Mouse (Mus musculus): ENCODE data around the gene Zfp383. TPM values are rescaled to one million over a fixed set of nuclear protein-coding genes. Genes with fewer than 3 reads are reported as not detected.
"Not testable (repeated sequence)": the region's sequence is repeated elsewhere in the genome, so short reads cannot be mapped to it uniquely, and the experiment has no call there.

Gene Zfp383
- not detected in 2 replicates for polyA plus RNA-seq (2012)

DNA sequence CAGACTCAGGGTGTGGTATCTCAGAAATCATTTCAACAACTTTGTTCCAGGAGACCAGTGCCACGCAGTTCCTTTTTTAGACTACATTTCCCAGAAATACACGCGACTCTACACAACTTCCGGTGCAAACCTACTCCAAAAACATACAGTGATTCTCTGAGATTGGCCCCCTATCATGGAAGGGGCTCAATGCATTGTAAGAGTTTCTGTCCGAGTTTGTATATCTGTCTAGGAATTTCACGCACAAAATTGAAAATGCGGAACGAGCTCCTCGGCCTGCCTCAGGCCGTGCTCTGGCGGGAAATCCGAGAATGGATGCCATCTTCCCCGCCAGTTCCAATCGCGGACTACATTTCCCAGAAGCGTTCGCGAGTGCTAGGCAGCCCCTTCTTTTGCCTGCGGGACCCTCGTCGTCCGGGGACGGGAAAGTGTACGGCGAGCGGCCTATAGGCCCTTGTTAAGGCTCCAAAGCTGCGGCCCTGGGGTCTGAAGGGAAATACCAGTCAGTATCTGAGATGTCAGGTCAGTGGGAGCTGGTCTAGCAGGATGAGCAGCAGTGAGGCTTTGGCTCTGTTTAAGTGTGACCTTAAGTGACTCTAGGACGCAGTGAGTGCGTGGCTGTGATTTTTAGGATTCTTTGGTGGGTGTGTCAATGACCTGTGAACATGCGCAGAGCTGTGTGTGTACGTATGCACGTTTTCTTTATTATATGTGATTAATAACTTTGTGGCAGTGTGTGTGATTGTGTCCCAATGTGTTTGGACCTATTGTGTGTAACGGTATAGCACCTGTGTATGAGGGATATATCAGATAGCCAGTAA lies at the start of gene Zfp383:
Gene Zfp383 (plus strand): TSS at position 94 of the 821 bp plus-strand sequence.
- peaks cover 9% of the 10 kb centered on the region for H3K36me3 ChIP-seq (ENCODE audit: control insufficient read depth)
- H3K27me3 ChIP-seq (ENCODE audit: control insufficient read depth), result no peaks in the 10 kb centered on the region
- H3K4me1 ChIP-seq (ENCODE audit: control insufficient read depth), result peaks cover 16% of the 10 kb centered on the region
- TF ChIP-seq TAL1 (IDR thresholded peaks at IDR 0.05; ENCODE audit: low read length), result no peak
- no peak for TF ChIP-seq GATA1 (IDR thresholded peaks at IDR 0.05; ENCODE audit: low read length)
- no peaks in the 10 kb centered on the region for H3K9me3 ChIP-seq (ENCODE audit: control insufficient read depth, low read length)
- peak within 1 kb of the TSS; percentile 72 for H3K4me3 ChIP-seq (replicated peaks)

- no peaks in the 10 kb centered on the region for H3K9me3 ChIP-seq (ENCODE audit: control insufficient read depth, low read length)
- H3K27me3 ChIP-seq (ENCODE audit: control insufficient read depth), result no peaks in the 10 kb centered on the region
- no peak for TF ChIP-seq TAL1 (IDR thresholded peaks at IDR 0.05; ENCODE audit: low read length)
- no peak for TF ChIP-seq GATA1 (IDR thresholded peaks at IDR 0.05; ENCODE audit: low read length)
Measured at GRCm38 (mm10) chr7:29859532-29860517, 48.2 kb upstream of the Zfp383 start, which contains the start of gene Zfp420. Gene Zfp420, plus strand, starts transcription at chr7:29859979.

GRCm38 (mm10) chr7:29861660-29862059 lies 46.4 kb upstream of the Zfp383 start:
- Histone ChIP-seq H3K27me3 (ENCODE audit: control insufficient read depth) (no peaks in the 10 kb centered on the region), H3K9me3 (ENCODE audit: control insufficient read depth, low read length) (no peaks in the 10 kb centered on the region), H3K36me3 (ENCODE audit: control insufficient read depth) (no peaks in the 10 kb centered on the region), H3K4me1 (ENCODE audit: control insufficient read depth) (peaks cover 10% of the 10 kb centered on the region), H3K4me3 (replicated peaks) (no peak overlapping the region)
- no peak for TF ChIP-seq TAL1 (IDR thresholded peaks at IDR 0.05; ENCODE audit: low read length)
- TF ChIP-seq GATA1 (IDR thresholded peaks at IDR 0.05; ENCODE audit: low read length), result no peak

More at GRCm38 (mm10) chr7:29859532-29860517, 48.2 kb upstream of the Zfp383 start, which contains the start of gene Zfp420:
- H3K36me3 ChIP-seq (ENCODE audit: control insufficient read depth), result no peaks in the 10 kb centered on the region
- peaks cover 10% of the 10 kb centered on the region for H3K4me1 ChIP-seq (ENCODE audit: control insufficient read depth)
- peak within 1 kb of the TSS; percentile 63 for H3K4me3 ChIP-seq (replicated peaks)

GRCm38 (mm10) chr7:29874256-29874655 lies 33.8 kb upstream of the Zfp383 start:
- H3K27me3 ChIP-seq (ENCODE audit: control insufficient read depth), result no peaks in the 10 kb centered on the region
- TF ChIP-seq GATA1 (IDR thresholded peaks at IDR 0.05; ENCODE audit: low read length), result no peak
- TF ChIP-seq TAL1 (IDR thresholded peaks at IDR 0.05; ENCODE audit: low read length), result no peak
- H3K9me3 ChIP-seq (ENCODE audit: control insufficient read depth, low read length), result peaks cover 42% of the 10 kb centered on the region
- peaks cover 16% of the 10 kb centered on the region for H3K36me3 ChIP-seq (ENCODE audit: control insufficient read depth)
- no peaks in the 10 kb centered on the region for H3K4me1 ChIP-seq (ENCODE audit: control insufficient read depth)
- H3K4me3 ChIP-seq (replicated peaks), result no peak overlapping the region

- Histone ChIP-seq H3K36me3 (ENCODE audit: control insufficient read depth) (peaks cover 16% of the 10 kb centered on the region), H3K9me3 (ENCODE audit: control insufficient read depth, low read length) (peaks cover 45% of the 10 kb centered on the region)
- H3K27me3 ChIP-seq (ENCODE audit: control insufficient read depth); H3K4me3 ChIP-seq (replicated peaks); H3K4me1 ChIP-seq (ENCODE audit: control insufficient read depth): not testable (repeated sequence)
Measured at GRCm38 (mm10) chr7:29877561-29877960, 30.5 kb upstream of the Zfp383 start.

GRCm38 (mm10) chr7:29880056-29880455 lies 28.0 kb upstream of the Zfp383 start:
- Histone ChIP-seq H3K4me3 (replicated peaks) (no peak overlapping the region), H3K4me1 (ENCODE audit: control insufficient read depth) (no peaks in the 10 kb centered on the region), H3K36me3 (ENCODE audit: control insufficient read depth) (peaks cover 6% of the 10 kb centered on the region), H3K27me3 (ENCODE audit: control insufficient read depth) (no peaks in the 10 kb centered on the region), H3K9me3 (ENCODE audit: control insufficient read depth, low read length) (peaks cover 52% of the 10 kb centered on the region)
- no peak for TF ChIP-seq GATA1 (IDR thresholded peaks at IDR 0.05; ENCODE audit: low read length)
- TF ChIP-seq TAL1 (IDR thresholded peaks at IDR 0.05; ENCODE audit: low read length), result no peak

- H3K9me3 ChIP-seq (ENCODE audit: control insufficient read depth, low read length), result peaks cover 53% of the 10 kb centered on the region
Measured at GRCm38 (mm10) chr7:29880916-29881315, 27.1 kb upstream of the Zfp383 start.

DNA sequence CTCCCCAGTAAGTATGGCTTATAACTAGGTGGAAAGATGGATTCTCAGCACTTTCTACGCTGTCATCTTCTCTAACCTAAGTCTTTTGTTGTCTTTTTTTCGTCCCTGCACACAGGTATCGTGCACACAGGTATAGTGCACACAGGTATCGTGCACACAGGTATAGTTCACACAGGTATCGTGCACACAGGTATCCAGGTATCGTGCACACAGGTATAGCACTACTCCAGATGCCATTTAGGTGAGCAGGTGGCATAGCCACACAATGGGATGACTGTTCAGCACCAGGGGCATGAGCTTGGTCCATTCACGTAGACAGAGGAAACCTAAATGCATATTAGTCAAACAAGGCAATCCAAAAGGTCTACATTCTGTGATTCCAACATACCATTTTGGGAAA lies 17.5 kb upstream of the Zfp383 start:
- Histone ChIP-seq H3K4me3 (replicated peaks) (no peak overlapping the region), H3K36me3 (ENCODE audit: control insufficient read depth) (peaks cover 32% of the 10 kb centered on the region), H3K27me3 (ENCODE audit: control insufficient read depth) (no peaks in the 10 kb centered on the region; the same call in 1 of the 2 replicates), H3K9me3 (ENCODE audit: control insufficient read depth, low read length) (peaks cover 82% of the 10 kb centered on the region), H3K4me1 (ENCODE audit: control insufficient read depth) (no peaks in the 10 kb centered on the region)
- TF ChIP-seq TAL1 (IDR thresholded peaks at IDR 0.05; ENCODE audit: low read length) (no peak), GATA1 (IDR thresholded peaks at IDR 0.05; ENCODE audit: low read length) (no peak)

More at GRCm38 (mm10) chr7:29880916-29881315, 27.1 kb upstream of the Zfp383 start:
- no peaks in the 10 kb centered on the region for H3K27me3 ChIP-seq (ENCODE audit: control insufficient read depth)
- TF ChIP-seq TAL1 (IDR thresholded peaks at IDR 0.05; ENCODE audit: low read length), result no peak
- TF ChIP-seq GATA1 (IDR thresholded peaks at IDR 0.05; ENCODE audit: low read length), result no peak
- no peaks in the 10 kb centered on the region for H3K4me1 ChIP-seq (ENCODE audit: control insufficient read depth)
- no peak overlapping the region for H3K4me3 ChIP-seq (replicated peaks)
- H3K36me3 ChIP-seq (ENCODE audit: control insufficient read depth), result no peaks in the 10 kb centered on the region

DNA sequence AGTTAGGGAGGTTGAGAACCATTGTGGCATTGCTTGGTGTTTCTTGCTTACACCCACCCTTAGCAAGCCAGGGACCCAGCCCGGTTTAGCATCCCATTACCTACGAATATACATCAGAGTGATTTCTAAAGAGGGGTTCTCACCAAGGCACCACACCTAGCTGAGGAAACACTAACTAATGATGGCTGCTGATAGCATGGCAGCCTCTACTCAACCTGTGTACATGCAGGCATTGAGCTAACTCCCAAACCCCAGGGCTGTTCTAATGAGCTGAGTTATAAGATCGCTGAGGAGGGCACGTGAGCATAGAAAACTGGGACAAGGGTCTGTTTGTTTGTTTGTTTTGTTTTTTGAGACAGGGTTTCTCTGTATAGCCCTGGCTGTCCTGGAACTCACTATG lies 15.3 kb upstream of the Zfp383 start:
- peaks cover 47% of the 10 kb centered on the region for H3K36me3 ChIP-seq (ENCODE audit: control insufficient read depth)
- H3K9me3 ChIP-seq (ENCODE audit: control insufficient read depth, low read length), result peaks cover 70% of the 10 kb centered on the region

More for the DNA sequence above, 15.3 kb upstream of the Zfp383 start:
- H3K27me3 ChIP-seq (ENCODE audit: control insufficient read depth), result no peaks in the 10 kb centered on the region; the same call in 1 of the 2 replicates
- TF ChIP-seq GATA1 (IDR thresholded peaks at IDR 0.05; ENCODE audit: low read length), result no peak
- TF ChIP-seq TAL1 (IDR thresholded peaks at IDR 0.05; ENCODE audit: low read length), result no peak
- H3K4me3 ChIP-seq (replicated peaks), result no peak overlapping the region
- H3K4me1 ChIP-seq (ENCODE audit: control insufficient read depth), result no peaks in the 10 kb centered on the region

Data from erythroblast, embryonic 14.5 days (primary cell).